Mouse (Mus musculus): ENCODE results near the gene Obscn. TPM values are rescaled to one million over a fixed set of nuclear protein-coding genes. Genes with fewer than 3 reads are reported as not detected.

Obscn gene
- total and polyA plus RNA-seq, 2 experiments from 2014 or later: 0.38 to 2.1 TPM

DNA sequence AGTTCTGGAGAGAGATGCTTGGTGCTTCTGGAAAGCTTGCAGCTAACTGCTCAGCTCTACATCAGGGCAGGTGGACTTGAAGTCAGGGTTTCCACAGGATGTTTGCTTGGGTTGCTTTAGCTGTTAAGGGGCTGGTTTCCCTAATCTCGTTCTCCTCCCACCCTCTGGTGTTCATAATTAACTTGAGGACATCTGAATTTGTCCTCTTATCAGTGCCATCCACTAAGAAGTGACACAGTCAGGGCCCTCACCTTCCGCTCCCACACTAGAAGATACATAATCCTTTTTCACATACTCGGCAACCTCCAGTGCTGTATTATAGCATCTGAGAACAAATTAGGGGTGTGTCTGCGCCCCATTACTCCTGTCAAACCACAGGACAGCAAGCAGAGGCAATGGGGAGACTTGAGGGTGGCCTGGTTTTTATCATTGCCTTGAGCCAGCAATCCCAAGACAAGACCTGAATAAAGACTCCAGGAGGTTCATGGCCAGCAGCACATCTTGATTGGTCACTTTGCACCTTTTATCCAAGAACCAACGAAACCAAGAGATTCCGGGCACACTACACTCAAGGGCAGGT lies 143.0 kb downstream of the Obscn start:
- 82% methylated on average over 6 of the region's 6 CpGs for WGBS
- Histone ChIP-seq H3K4me3 (ENCODE audit: low read depth, low read length) (no peak overlapping the region), H3K36me3 (ENCODE audit: insufficient read depth, low read length) (peaks cover 16% of the 10 kb centered on the region), H3K4me2 (ENCODE audit: low read depth, low read length, poor library complexity, severe bottlenecking) (no peak overlapping the region), H3K27ac (ENCODE audit: low read depth, low read length) (no peak overlapping the region), H3K27me3 (ENCODE audit: insufficient read depth, low read length) (0 out of 2 replicates have a peak, but pooled peaks cover 6% of the 10 kb centered on the region), H3K9ac (replicated peaks; ENCODE audit: low read length, poor library complexity, severe bottlenecking) (no peak overlapping the region), H3K4me1 (ENCODE audit: insufficient read depth, low read length) (0 out of 2 replicates have a peak, but pooled peaks cover 4% of the 10 kb centered on the region), H3K9me3 (ENCODE audit: low read length) (no peaks in the 10 kb centered on the region)
- ATAC-seq (ENCODE audit: low FRiP score) (no peak), DNase-seq (ENCODE audit: low spot score) (no peak)
- TF ChIP-seq CTCF (IDR thresholded peaks at IDR 0.05): no peak

- no peak for ATAC-seq (ENCODE audit: low FRiP score)
- Histone ChIP-seq H3K4me1 (ENCODE audit: insufficient read depth, low read length) (0 out of 2 replicates have a peak, but pooled peaks cover 4% of the 10 kb centered on the region), H3K36me3 (ENCODE audit: insufficient read depth, low read length) (peaks cover 27% of the 10 kb centered on the region), H3K9ac (replicated peaks; ENCODE audit: low read length, poor library complexity, severe bottlenecking) (no peak overlapping the region), H3K27me3 (ENCODE audit: insufficient read depth, low read length) (0 out of 2 replicates have a peak, but pooled peaks cover 3% of the 10 kb centered on the region), H3K4me2 (ENCODE audit: low read depth, low read length, poor library complexity, severe bottlenecking) (no peak overlapping the region), H3K9me3 (ENCODE audit: low read length) (no peaks in the 10 kb centered on the region), H3K27ac (ENCODE audit: low read depth, low read length) (no peak overlapping the region), H3K4me3 (ENCODE audit: low read depth, low read length) (no peak overlapping the region)
- TF ChIP-seq CTCF (IDR thresholded peaks at IDR 0.05): no peak
- WGBS: 88% methylated on average over 3 of the region's 3 CpGs
- no peak for DNase-seq (ENCODE audit: low spot score)
Measured at GRCm38 (mm10) chr11:58991911-58992310, 144.3 kb downstream of the Obscn start.

DNA sequence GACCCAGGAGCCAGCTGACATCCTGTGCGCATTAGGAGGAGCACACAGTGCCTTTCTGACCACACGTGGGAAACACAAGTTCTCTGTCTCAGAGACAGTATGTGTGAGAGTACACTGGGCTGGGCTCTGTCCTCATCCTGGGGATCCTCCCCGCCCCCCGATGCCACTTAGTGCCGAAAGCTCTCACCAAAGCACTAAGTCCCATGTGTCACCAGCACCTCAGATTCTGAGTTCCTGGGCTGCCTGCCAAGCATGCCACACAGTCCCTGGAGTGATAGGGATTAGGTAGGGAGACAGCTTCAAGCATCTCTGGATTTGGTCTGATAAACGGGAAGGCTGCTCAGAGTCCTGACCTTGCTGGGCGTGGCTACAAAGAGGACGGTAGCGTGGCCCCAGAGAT lies 145.4 kb downstream of the Obscn start:
- ATAC-seq (ENCODE audit: low FRiP score) (no peak), DNase-seq (ENCODE audit: low spot score) (no peak)
- Histone ChIP-seq H3K36me3 (ENCODE audit: insufficient read depth, low read length) (peaks cover 39% of the 10 kb centered on the region), H3K4me2 (ENCODE audit: low read depth, low read length, poor library complexity, severe bottlenecking) (no peak overlapping the region), H3K9me3 (ENCODE audit: low read length) (no peaks in the 10 kb centered on the region), H3K27ac (ENCODE audit: low read depth, low read length) (no peak overlapping the region), H3K4me1 (ENCODE audit: insufficient read depth, low read length) (0 out of 2 replicates have a peak, but pooled peaks cover 4% of the 10 kb centered on the region), H3K4me3 (ENCODE audit: low read depth, low read length) (no peak overlapping the region), H3K9ac (replicated peaks; ENCODE audit: low read length, poor library complexity, severe bottlenecking) (no peak overlapping the region), H3K27me3 (ENCODE audit: insufficient read depth, low read length) (0 out of 2 replicates have a peak, but pooled peaks cover 2% of the 10 kb centered on the region)
- 81% methylated on average over 9 of the region's 9 CpGs for WGBS
- TF ChIP-seq CTCF (IDR thresholded peaks at IDR 0.05): no peak

- Histone ChIP-seq H3K4me3 (ENCODE audit: low read depth, low read length) (no peak overlapping the region), H3K9ac (replicated peaks; ENCODE audit: low read length, poor library complexity, severe bottlenecking) (no peak overlapping the region), H3K9me3 (ENCODE audit: low read length) (no peaks in the 10 kb centered on the region), H3K27me3 (ENCODE audit: insufficient read depth, low read length) (no peaks in the 10 kb centered on the region), H3K36me3 (ENCODE audit: insufficient read depth, low read length) (peaks cover 45% of the 10 kb centered on the region), H3K27ac (ENCODE audit: low read depth, low read length) (no peak overlapping the region), H3K4me2 (ENCODE audit: low read depth, low read length, poor library complexity, severe bottlenecking) (no peak overlapping the region), H3K4me1 (ENCODE audit: insufficient read depth, low read length) (0 out of 2 replicates have a peak, but pooled peaks cover 4% of the 10 kb centered on the region)
- TF ChIP-seq CTCF (IDR thresholded peaks at IDR 0.05): no peak
- DNase-seq (ENCODE audit: low spot score) (no peak), ATAC-seq (ENCODE audit: low FRiP score) (no peak)
- WGBS: 88% methylated on average over 17 of the region's 17 CpGs
Measured at GRCm38 (mm10) chr11:58990141-58990540, 146.1 kb downstream of the Obscn start.

DNA sequence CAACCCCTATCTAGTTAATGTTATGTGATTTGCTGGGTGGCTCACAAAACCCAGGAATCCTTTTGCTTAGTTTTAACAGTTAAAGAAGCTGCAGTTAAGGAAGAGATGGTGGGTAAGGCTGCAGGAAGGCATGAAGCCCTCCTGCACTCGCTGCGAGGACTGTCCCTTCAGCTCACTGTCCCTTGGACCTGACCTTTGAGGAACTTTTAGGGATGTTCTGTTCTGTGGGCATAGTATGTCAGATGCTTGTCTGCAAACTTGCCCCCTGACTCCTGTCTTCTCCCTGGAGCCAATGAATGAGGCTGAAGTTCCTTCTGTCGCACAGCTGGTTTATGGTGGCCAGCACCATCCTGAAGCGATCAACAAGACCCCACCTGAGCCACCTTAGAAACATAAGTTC lies 147.0 kb downstream of the Obscn start:
- Histone ChIP-seq H3K9ac (replicated peaks; ENCODE audit: low read length, poor library complexity, severe bottlenecking) (no peak overlapping the region), H3K27me3 (ENCODE audit: insufficient read depth, low read length) (no peaks in the 10 kb centered on the region), H3K4me2 (ENCODE audit: low read depth, low read length, poor library complexity, severe bottlenecking) (no peak overlapping the region), H3K4me3 (ENCODE audit: low read depth, low read length) (no peak overlapping the region), H3K4me1 (ENCODE audit: insufficient read depth, low read length) (0 out of 2 replicates have a peak, but pooled peaks cover 3% of the 10 kb centered on the region), H3K27ac (ENCODE audit: low read depth, low read length) (no peak overlapping the region), H3K36me3 (ENCODE audit: insufficient read depth, low read length) (peaks cover 51% of the 10 kb centered on the region), H3K9me3 (ENCODE audit: low read length) (no peaks in the 10 kb centered on the region)
- 98% methylated on average over 4 of the region's 4 CpGs for WGBS
- no peak for ATAC-seq (ENCODE audit: low FRiP score)
- no peak for TF ChIP-seq CTCF (IDR thresholded peaks at IDR 0.05)
- DNase-seq (ENCODE audit: low spot score): no peak

- no peak for TF ChIP-seq CTCF (IDR thresholded peaks at IDR 0.05)
- Histone ChIP-seq H3K36me3 (ENCODE audit: insufficient read depth, low read length) (peaks cover 58% of the 10 kb centered on the region), H3K27ac (ENCODE audit: low read depth, low read length) (no peak overlapping the region), H3K4me2 (ENCODE audit: low read depth, low read length, poor library complexity, severe bottlenecking) (no peak overlapping the region), H3K27me3 (ENCODE audit: insufficient read depth, low read length) (no peaks in the 10 kb centered on the region), H3K4me1 (ENCODE audit: insufficient read depth, low read length) (0 out of 2 replicates have a peak, but pooled peaks cover 3% of the 10 kb centered on the region), H3K9me3 (ENCODE audit: low read length) (no peaks in the 10 kb centered on the region), H3K9ac (replicated peaks; ENCODE audit: low read length, poor library complexity, severe bottlenecking) (no peak overlapping the region), H3K4me3 (ENCODE audit: low read depth, low read length) (no peak overlapping the region)
- DNase-seq (ENCODE audit: low spot score): no peak
- ATAC-seq (ENCODE audit: low FRiP score): no peak
- WGBS: 93% methylated on average over 3 of the region's 3 CpGs
Measured at GRCm38 (mm10) chr11:58985299-58985917, 150.8 kb downstream of the Obscn start.

All from midbrain, postnatal 0 days (tissue).